27 mouse cellular contexts compared by ENCODE assay signal in the genomic region with DNA sequence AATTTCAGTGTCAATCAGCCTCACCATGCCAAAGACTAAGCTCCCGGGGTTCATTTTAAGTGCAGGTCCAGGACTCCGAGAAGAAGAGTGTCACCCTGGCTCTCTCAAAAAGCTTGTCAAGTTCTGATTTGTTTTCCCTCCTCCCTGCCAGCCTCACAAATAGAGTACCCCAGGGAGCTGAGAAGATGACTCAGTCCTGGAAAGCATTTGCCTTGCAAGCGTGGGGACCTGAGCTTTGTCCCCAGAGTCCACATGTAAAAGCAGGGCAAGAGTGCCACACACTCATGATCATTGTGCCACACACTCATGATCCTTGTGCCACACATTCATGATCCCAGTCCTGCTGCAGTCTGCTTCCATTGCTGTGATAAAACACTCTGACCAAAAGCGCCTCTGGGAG.
"Had no signal": no experiment of that assay in that cellular context is flagged by ENCODE, and none has a peak within 500 bp of the region (broad histone marks: within the 10 kb centered on the region; RNA-seq: fewer than 3 reads in every experiment).

No protein-coding gene starts in this region.

- H3K27ac ChIP-seq: kidney, embryonic 15.5 days; left cerebral cortex, adult 2 months; limb, embryonic 13.5 days; liver, embryonic 12.5 days; liver, embryonic 15.5 days; lung, embryonic 15.5 days; midbrain, embryonic 12.5 days; midbrain, embryonic 15.5 days; neural tube, embryonic 12.5 days; neural tube, embryonic 15.5 days; stomach, postnatal 0 days had no signal

- DNase-seq: kidney, adult 8-10 months; kidney, postnatal 10 days; kidney, postnatal 36 days; layer of hippocampus, postnatal 36 days; left cerebral cortex, postnatal 4 days; liver; lung, adult 18-20 months; lung, postnatal 10 days; lung, postnatal 36 days; right cerebral cortex, adult 18-20 months; right cerebral cortex, postnatal 14 days; right cerebral cortex, postnatal 4 days; thymus, adult 2 months; thymus, postnatal 14 days; thymus, postnatal 4 days had no signal

- H3K9ac ChIP-seq: kidney, embryonic 15.5 days; limb, embryonic 13.5 days; liver, embryonic 12.5 days; liver, embryonic 15.5 days; lung, embryonic 15.5 days; midbrain, embryonic 12.5 days; midbrain, embryonic 15.5 days; neural tube, embryonic 12.5 days; neural tube, embryonic 15.5 days had no signal

- ATAC-seq: liver, embryonic 12.5 days; midbrain, embryonic 15.5 days had no signal

- H3K36me3 ChIP-seq: kidney, embryonic 15.5 days; limb, embryonic 13.5 days; liver, embryonic 12.5 days; liver, embryonic 15.5 days; lung, embryonic 15.5 days; midbrain, embryonic 12.5 days; midbrain, embryonic 15.5 days; neural tube, embryonic 12.5 days; neural tube, embryonic 15.5 days had no signal

- H3K4me2 ChIP-seq: kidney, embryonic 15.5 days; limb, embryonic 13.5 days; liver, embryonic 12.5 days; liver, embryonic 15.5 days; lung, embryonic 15.5 days; midbrain, embryonic 12.5 days; midbrain, embryonic 15.5 days; neural tube, embryonic 12.5 days; neural tube, embryonic 15.5 days had no signal

- H3K27me3 ChIP-seq: kidney, embryonic 15.5 days; liver, embryonic 12.5 days; liver, embryonic 15.5 days; lung, embryonic 15.5 days; megakaryocyte, embryonic 14.5 days; midbrain, embryonic 12.5 days; midbrain, embryonic 15.5 days; neural tube, embryonic 12.5 days; neural tube, embryonic 15.5 days had no signal

- H3K9me3 ChIP-seq: kidney, embryonic 15.5 days; limb, embryonic 13.5 days; liver, embryonic 12.5 days; liver, embryonic 15.5 days; lung, embryonic 15.5 days; megakaryocyte, embryonic 14.5 days; midbrain, embryonic 12.5 days; midbrain, embryonic 15.5 days; neural tube, embryonic 12.5 days; neural tube, embryonic 15.5 days had no signal

- H3K4me1 ChIP-seq: liver, embryonic 12.5 days; liver, embryonic 15.5 days; lung, embryonic 15.5 days; megakaryocyte, embryonic 14.5 days; midbrain, embryonic 12.5 days; midbrain, embryonic 15.5 days had no signal

- H3K4me3 ChIP-seq: kidney, embryonic 15.5 days; left cerebral cortex, adult 2 months; limb, embryonic 13.5 days; liver, embryonic 12.5 days; liver, embryonic 15.5 days; lung, embryonic 15.5 days; megakaryocyte, embryonic 14.5 days; midbrain, embryonic 12.5 days; midbrain, embryonic 15.5 days; neural tube, embryonic 12.5 days; neural tube, embryonic 15.5 days had no signal
